Mouse (Mus musculus): ENCODE measurements around the gene Trir. TPM values are rescaled to one million over a fixed set of nuclear protein-coding genes. Genes with fewer than 3 reads are reported as not detected.

Gene Trir
- polyA plus RNA-seq, 1 experiment, result 135 TPM

- Histone ChIP-seq H3K27me3 (ENCODE audit: control insufficient read depth, insufficient read depth, low read length) (no peaks in the 10 kb centered on the region), H3K27ac (ENCODE audit: insufficient read depth, low read depth, low read length) (no peak overlapping the region), H3K4me3 (ENCODE audit: low read depth, low read length) (no peak overlapping the region), H3K4me1 (ENCODE audit: control insufficient read depth, insufficient read depth, insufficient read length, low read length) (peaks cover 11% of the 10 kb centered on the region), H3K36me3 (ENCODE audit: control insufficient read depth, insufficient read depth, low read length) (peaks cover 25% of the 10 kb centered on the region)
- TF ChIP-seq CTCF (IDR thresholded peaks at IDR 0.05; ENCODE audit: extremely low read depth, insufficient read length, insufficient replicate concordance, low read depth, low read length) (no peak), POLR2A (IDR thresholded peaks at IDR 0.05; ENCODE audit: low read depth, low read length) (no peak)
- 69% methylated on average over 25 of the region's 25 CpGs for WGBS
These were observed 30.9 kb upstream of the Trir start for GRCm38 (mm10) chr8:84995680-84996079.

DNA sequence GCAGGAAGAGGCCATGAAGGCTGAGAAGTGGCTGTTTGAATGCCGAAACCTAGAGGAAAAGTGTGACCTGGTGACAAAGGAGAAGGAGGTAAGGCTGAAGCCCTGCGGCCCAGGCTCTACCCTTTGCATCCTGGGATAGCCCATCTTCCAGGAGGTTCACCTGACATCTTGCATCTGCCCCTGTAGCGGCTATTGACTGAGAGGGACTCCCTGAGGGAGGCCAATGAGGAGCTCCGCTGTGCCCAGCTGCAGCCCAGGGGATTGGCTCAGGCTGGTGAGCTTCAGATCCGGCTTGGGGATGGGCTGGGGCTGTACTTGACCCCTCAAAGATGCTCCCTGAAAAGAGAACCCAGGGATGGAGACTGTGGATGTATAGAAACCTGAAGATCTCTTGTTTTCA is 29.6 kb upstream of the Trir start:
- no peaks in the 10 kb centered on the region for H3K27me3 ChIP-seq (ENCODE audit: control insufficient read depth, insufficient read depth, low read length)
- no peak overlapping the region for H3K27ac ChIP-seq (ENCODE audit: insufficient read depth, low read depth, low read length)
- 95% methylated on average over 5 of the region's 5 CpGs for WGBS
- H3K36me3 ChIP-seq (ENCODE audit: control insufficient read depth, insufficient read depth, low read length), result peaks cover 30% of the 10 kb centered on the region
- no peak for TF ChIP-seq POLR2A (IDR thresholded peaks at IDR 0.05; ENCODE audit: low read depth, low read length)
- TF ChIP-seq CTCF (IDR thresholded peaks at IDR 0.05; ENCODE audit: extremely low read depth, insufficient read length, insufficient replicate concordance, low read depth, low read length), result no peak
- H3K4me3 ChIP-seq (ENCODE audit: low read depth, low read length), result no peak overlapping the region
- peaks cover 8% of the 10 kb centered on the region for H3K4me1 ChIP-seq (ENCODE audit: control insufficient read depth, insufficient read depth, insufficient read length, low read length)

DNA sequence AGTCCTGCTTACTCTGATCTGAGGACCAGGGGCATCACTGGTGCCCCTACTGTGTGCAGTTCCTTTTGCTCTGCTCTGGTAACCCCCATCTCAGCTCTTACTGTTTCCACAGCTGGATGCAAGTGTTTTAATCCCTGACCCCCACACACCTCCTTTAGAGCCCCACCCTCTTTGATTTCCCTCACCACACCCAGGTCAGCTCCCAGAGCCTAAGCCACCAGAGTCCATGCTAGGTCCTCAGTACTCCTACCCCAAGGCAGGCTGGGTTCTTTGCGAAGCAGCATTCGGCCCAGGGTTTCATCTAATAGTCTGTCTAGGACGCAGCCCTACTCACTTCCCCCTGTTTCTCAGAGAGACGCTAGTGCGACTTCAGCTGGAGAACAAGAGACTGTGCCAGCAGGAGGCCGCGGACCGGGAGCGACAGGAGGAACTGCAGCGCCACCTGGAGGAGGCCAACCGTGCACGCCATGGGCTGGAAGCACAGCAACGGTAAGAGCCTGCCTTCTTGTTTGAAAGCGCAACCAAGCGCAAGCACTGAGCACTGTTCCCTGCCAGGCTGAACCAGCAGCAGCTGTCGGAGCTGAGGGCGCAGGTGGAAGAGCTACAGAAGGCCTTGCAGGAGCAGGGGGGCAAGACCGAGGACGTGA is 28.9 kb upstream of the Trir start:
- Histone ChIP-seq H3K4me1 (ENCODE audit: control insufficient read depth, insufficient read depth, insufficient read length, low read length) (peaks cover 8% of the 10 kb centered on the region), H3K36me3 (ENCODE audit: control insufficient read depth, insufficient read depth, low read length) (peaks cover 31% of the 10 kb centered on the region), H3K27ac (ENCODE audit: insufficient read depth, low read depth, low read length) (peak overlapping the region; percentile 37; the same call in 1 of the 2 replicates), H3K27me3 (ENCODE audit: control insufficient read depth, insufficient read depth, low read length) (no peaks in the 10 kb centered on the region), H3K4me3 (ENCODE audit: low read depth, low read length) (peak overlapping the region; percentile 35)
- WGBS, result 14% methylated on average over 19 of the region's 19 CpGs
- TF ChIP-seq CTCF (IDR thresholded peaks at IDR 0.05; ENCODE audit: extremely low read depth, insufficient read length, insufficient replicate concordance, low read depth, low read length) (peak; percentile 95), POLR2A (IDR thresholded peaks at IDR 0.05; ENCODE audit: low read depth, low read length) (no peak)

DNA sequence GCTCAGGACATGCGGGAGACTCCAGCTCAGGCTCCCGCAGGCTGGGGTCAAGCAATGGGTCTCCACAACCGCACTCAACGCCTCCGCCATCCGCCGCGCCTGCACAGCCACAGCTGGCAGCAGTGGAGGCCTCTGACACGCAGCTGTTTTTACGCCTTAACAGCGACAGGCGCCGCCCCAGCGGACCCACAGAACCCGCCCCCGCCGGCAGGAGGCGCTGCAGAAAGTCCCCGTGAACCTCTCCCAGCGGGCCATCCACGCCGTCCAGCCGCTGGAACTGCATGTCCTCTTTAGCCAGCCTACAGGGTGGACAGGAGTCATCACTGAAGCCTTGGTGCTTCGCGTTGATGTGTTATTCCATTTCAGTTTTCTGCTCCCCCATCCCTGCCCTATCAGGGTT is 18.9 kb upstream of the Trir start:
- WGBS, result 20% methylated on average over 25 of the region's 25 CpGs
- H3K27ac ChIP-seq (ENCODE audit: insufficient read depth, low read depth, low read length), result no peak overlapping the region
- H3K27me3 ChIP-seq (ENCODE audit: control insufficient read depth, insufficient read depth, low read length), result peaks cover 8% of the 10 kb centered on the region
- no peak overlapping the region for H3K4me3 ChIP-seq (ENCODE audit: low read depth, low read length)
- peaks cover 3% of the 10 kb centered on the region for H3K36me3 ChIP-seq (ENCODE audit: control insufficient read depth, insufficient read depth, low read length)
- H3K4me1 ChIP-seq (ENCODE audit: control insufficient read depth, insufficient read depth, insufficient read length, low read length), result no peaks in the 10 kb centered on the region
- TF ChIP-seq POLR2A (IDR thresholded peaks at IDR 0.05; ENCODE audit: low read depth, low read length), result no peak
- TF ChIP-seq CTCF (IDR thresholded peaks at IDR 0.05; ENCODE audit: extremely low read depth, insufficient read length, insufficient replicate concordance, low read depth, low read length), result peak; percentile 51; the same call in 1 of the 2 replicates

GRCm38 (mm10) chr8:85011242-85011641 is 15.4 kb upstream of the Trir start:
- TF ChIP-seq CTCF (IDR thresholded peaks at IDR 0.05; ENCODE audit: extremely low read depth, insufficient read length, insufficient replicate concordance, low read depth, low read length) (no peak), POLR2A (IDR thresholded peaks at IDR 0.05; ENCODE audit: low read depth, low read length) (no peak)
- 10% methylated on average over 28 of the region's 28 CpGs for WGBS
- Histone ChIP-seq H3K4me3 (ENCODE audit: low read depth, low read length) (no peak overlapping the region), H3K27ac (ENCODE audit: insufficient read depth, low read depth, low read length) (no peak overlapping the region), H3K36me3 (ENCODE audit: control insufficient read depth, insufficient read depth, low read length) (no peaks in the 10 kb centered on the region), H3K27me3 (ENCODE audit: control insufficient read depth, insufficient read depth, low read length) (peaks cover 16% of the 10 kb centered on the region), H3K4me1 (ENCODE audit: control insufficient read depth, insufficient read depth, insufficient read length, low read length) (peaks cover 3% of the 10 kb centered on the region; the same call in 1 of the 2 replicates)

DNA sequence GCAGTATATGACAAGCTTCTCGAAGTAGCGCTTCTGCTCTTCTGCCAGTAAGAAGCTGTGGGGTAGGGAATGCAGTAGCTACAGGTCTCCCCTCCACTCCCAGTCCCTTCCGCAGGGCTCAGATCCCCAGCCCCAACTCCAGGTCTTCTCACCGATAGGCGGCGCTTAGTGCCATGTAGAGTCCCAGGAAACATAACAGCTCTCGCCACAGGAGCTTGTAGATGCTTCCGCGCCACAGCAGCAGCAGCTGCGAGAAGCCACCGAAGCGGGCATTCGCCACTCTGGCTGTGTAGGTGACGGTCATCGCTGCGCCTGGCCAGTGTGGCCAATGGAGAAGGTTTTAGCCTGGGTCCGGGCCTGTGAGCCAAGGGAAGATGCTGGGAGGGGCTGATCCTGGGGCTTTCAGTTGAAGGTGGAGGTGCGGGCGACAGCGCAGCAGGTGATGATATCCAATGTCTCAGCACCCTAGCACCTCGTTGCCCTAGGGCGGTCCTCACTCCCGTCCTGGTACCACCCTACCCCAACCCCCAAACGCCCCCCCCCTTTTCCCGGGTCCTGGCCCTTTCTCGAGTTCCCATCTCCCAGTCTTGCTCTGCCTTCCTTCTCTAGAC is 13.3 kb upstream of the Trir start:
- no peak for TF ChIP-seq POLR2A (IDR thresholded peaks at IDR 0.05; ENCODE audit: low read depth, low read length)
- peak; percentile 58; the same call in 1 of the 2 replicates for TF ChIP-seq CTCF (IDR thresholded peaks at IDR 0.05; ENCODE audit: extremely low read depth, insufficient read length, insufficient replicate concordance, low read depth, low read length)
- Histone ChIP-seq H3K27ac (ENCODE audit: insufficient read depth, low read depth, low read length) (no peak overlapping the region), H3K27me3 (ENCODE audit: control insufficient read depth, insufficient read depth, low read length) (peaks cover 16% of the 10 kb centered on the region), H3K36me3 (ENCODE audit: control insufficient read depth, insufficient read depth, low read length) (peaks cover 2% of the 10 kb centered on the region), H3K4me3 (ENCODE audit: low read depth, low read length) (peak overlapping the region; percentile 54), H3K4me1 (ENCODE audit: control insufficient read depth, insufficient read depth, insufficient read length, low read length) (peaks cover 3% of the 10 kb centered on the region; the same call in 1 of the 2 replicates)
- 6% methylated on average over 26 of the region's 26 CpGs for WGBS

- Histone ChIP-seq H3K36me3 (ENCODE audit: control insufficient read depth, insufficient read depth, low read length) (peaks cover 12% of the 10 kb centered on the region), H3K27ac (ENCODE audit: insufficient read depth, low read depth, low read length) (no peak within 1 kb of the TSS), H3K4me3 (ENCODE audit: low read depth, low read length) (peak within 1 kb of the TSS; percentile 54), H3K27me3 (ENCODE audit: control insufficient read depth, insufficient read depth, low read length) (peaks cover 16% of the 10 kb centered on the region), H3K4me1 (ENCODE audit: control insufficient read depth, insufficient read depth, insufficient read length, low read length) (peaks cover 3% of the 10 kb centered on the region; the same call in 1 of the 2 replicates)
- 63% methylated on average over 2 of the region's 2 CpGs for WGBS
- TF ChIP-seq POLR2A (IDR thresholded peaks at IDR 0.05; ENCODE audit: low read depth, low read length), result no peak
- TF ChIP-seq CTCF (IDR thresholded peaks at IDR 0.05; ENCODE audit: extremely low read depth, insufficient read length, insufficient replicate concordance, low read depth, low read length), result no peak
These were observed 12.2 kb upstream of the Trir start, which contains the start of gene Best2 for GRCm38 (mm10) chr8:85014431-85014830. Gene Best2, minus strand, starts transcription at chr8:85014531.
